Mouse (Mus musculus) testis, postnatal 14 days (tissue): ENCODE data around the gene Dnajc30.
A peak's percentile ranks its signal among the peaks of the same experiment; 100 is the strongest.
"Not testable (repeated sequence)": the region's sequence is repeated elsewhere in the genome, so short reads cannot be mapped to it uniquely, and the experiment has no call there.

ENCODE experiments used
- DNase-seq: peaks from one replicate; pipeline ENCODE4 v3.0.0; 2021; ENCODE audit warnings: low spot score

Dnajc30 gene

DNA sequence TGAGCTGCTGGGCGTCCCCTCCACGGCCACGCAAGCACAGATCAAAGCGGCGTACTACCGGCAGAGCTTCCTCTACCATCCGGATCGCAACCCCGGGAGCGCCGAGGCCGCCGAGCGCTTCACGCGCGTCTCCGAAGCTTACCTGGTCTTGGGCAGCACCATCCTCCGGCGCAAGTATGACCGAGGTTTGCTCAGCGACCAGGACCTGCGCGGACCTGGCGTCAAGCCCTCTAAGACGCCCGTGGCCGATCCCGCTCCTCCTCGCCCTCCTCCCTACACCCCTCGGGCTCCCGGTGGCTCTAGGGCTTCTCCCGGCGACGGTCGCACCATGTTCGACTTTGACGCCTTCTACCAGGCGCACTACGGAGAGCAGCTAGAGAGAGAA lies 372 bp downstream of the Dnajc30 start:
- DNase-seq: no peak

DNA sequence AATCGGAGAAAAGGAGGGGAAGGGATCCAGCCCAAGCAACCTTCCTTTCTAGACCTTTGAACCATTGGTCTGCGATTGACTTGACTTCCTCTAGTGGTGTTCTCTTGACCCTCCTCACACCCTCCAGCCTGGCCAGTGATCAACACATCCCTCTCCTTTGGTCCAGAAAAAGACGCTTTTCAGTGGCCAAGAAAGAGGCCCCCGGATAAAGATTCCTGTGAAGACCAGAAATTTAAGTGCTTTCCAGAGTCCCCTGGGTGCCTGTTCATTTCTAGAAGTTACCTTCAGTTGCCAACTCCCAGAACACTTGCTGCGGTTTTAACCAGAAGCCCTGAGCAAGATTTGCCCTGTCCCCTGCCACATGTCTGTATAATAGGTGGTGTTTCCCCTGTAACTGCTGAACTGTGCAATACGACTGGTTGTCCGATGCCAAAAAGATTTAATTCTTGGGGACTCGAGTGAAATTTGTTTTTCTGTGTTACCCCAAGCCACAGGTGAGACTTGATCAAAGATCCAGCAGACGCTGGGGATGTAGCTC lies 976 bp downstream of the Dnajc30 start, which contains the start of gene Bud23:
Gene Bud23, minus strand, starts transcription at position 51 of the 538 bp plus-strand sequence.
- not testable (repeated sequence) for DNase-seq

DNA sequence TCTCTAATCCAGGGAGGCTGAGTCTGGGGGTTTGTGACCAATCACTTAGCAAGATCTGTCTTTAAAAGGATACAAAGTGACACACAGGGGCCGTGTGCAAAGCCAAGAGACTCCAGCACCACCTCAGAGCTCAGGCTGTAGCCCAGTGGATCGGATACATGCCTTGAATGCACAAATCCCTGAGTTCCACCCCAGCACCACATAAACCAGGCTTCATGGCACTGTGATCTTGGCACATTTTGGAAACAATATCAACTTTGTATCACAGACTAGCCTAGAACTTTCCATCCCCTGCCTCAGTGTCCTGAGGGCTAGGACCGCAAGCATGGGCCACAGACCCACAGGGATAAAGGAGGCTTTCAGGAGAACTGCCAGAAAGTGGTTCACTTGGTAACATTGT lies 2.0 kb downstream of the Dnajc30 start:
- peak; percentile 83 for DNase-seq

DNA sequence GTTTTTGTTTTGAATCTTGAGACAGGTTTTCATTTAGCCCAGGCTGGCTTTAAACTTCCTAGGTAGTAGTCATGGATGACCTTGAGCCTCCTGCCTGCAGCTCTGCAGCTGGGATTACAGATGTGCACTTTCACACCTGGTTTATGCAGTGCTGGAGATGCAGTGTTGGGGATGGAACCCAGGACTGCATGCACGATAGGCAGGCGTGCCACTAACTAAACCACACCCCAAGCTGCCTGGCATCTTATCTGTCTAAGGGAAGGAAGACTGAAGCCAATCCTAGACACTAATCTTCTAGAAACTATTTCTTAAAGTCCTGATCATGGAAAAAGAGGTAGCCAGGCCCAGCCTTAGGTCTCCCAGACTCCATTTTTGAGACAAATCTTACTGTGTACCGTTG lies 6.4 kb downstream of the Dnajc30 start:
- DNase-seq: no peak

DNA sequence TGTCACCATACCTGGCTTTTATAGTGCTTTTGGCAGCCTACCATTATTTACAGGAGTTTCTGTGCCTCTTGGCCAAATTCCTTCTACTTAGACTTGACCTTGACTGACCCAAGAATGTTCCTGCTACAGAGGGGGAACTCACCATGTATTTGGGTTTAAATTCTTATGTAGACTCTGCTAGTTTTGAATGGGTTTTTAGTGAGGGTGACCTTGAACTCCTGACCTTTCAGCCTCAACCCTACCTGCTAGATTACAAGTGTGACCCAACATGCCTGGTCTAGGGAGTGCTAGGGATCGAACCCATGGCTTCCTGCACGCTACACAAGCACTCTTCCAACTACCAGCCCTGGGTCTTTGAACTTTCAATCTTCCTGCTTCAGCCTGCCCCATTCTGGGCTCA lies 8.1 kb downstream of the Dnajc30 start:
- DNase-seq: no peak

DNA sequence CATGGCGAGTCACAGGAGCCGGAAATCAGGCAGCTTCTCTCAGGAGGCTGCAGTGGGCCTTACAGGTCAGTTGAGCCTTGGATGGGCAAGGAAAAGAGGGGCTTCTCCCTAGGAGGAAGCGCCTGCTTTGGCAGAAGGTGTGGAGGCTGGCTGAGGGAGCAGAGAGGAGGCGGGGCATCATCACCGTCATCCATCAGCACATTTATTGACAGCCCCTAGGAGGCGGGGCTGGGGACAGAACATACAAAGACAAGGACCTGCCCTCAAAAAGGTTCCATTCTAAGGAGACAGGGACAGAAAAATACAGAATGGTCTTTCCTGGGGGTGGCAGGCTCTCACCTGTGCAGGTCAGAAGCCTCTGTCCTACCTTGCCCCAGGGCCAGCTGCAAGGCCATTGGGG lies 8.7 kb downstream of the Dnajc30 start:
- no peak for DNase-seq

DNA sequence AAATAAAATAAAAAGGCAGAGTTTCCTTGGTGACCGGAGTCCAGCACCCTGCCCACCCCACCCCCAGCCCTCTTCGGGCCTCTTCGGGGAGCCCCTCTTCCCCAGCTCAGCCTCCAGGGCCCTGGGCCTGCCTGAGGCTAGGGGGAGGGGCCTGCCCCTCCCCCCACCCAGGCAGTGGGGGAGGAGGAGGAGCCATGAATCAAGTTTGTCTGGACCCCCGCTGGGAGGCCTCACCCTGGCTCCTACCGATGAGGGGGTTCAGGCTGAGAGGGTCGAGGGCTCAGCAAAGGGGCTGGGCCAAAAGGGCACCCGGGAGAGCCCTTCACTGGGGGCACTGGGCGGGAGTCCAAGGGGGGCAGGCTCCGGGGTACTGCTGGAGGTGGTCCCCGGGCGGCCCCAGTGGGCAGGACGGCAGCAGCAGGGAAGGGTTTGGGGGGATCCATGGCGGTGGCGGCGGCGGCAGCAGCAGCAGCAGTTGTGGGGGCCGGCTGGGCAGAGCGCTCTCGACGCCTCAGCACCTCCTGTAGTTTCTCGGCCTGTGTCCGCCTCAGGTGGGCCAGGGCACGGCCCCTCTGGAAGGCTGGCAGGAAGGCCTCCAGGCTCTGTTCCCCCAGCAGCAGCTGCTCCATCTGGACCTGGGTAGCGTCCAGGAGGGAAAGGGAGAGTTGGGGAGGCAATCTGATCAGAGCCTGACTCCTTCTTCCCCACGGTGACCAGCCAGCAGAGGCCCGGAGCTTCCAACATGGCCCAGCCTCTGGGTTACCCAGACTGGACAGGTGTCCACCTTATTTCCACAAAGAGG lies 9.5 kb downstream of the Dnajc30 start:
- DNase-seq: no peak

DNA sequence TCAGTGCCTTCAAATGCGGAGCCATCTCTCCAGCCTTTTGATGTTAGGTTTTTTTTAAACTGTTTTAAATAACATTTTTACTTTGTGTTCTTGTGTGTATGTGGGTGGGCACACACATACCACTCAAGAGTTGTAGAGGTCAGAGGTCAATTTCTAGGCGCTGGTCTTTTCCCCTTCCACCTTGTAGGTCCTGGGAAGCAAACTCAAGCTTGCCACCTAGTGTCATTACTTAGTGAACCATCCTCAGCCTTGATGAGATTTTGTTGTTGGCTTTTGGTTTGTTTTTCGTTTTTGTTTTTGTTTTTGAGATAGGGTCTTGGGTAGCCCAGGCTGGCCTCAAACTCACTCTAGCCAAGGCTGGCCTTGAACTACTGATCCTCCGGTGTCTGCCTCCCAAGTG lies 11.7 kb downstream of the Dnajc30 start:
- no peak for DNase-seq

DNA sequence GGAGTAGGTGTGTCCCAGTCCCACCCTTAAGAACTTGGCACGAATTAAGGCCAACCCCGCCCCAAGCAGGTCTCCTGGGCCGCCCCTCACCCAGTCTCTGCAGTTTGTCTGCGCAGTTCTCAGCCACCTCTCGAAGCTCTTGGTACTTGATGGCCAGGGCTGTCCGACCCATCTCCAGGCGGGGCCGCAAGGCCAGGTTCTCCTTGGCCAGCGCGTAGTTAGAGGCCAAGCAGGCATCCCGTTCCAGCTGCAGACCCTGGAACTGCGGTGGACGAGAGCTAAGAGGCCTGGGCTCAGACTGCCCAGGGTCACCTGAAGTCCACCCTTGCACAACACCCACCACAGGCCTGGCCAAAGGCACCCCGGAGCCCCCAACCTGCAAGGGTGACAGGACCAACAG lies 12.4 kb downstream of the Dnajc30 start:
- no peak for DNase-seq

DNA sequence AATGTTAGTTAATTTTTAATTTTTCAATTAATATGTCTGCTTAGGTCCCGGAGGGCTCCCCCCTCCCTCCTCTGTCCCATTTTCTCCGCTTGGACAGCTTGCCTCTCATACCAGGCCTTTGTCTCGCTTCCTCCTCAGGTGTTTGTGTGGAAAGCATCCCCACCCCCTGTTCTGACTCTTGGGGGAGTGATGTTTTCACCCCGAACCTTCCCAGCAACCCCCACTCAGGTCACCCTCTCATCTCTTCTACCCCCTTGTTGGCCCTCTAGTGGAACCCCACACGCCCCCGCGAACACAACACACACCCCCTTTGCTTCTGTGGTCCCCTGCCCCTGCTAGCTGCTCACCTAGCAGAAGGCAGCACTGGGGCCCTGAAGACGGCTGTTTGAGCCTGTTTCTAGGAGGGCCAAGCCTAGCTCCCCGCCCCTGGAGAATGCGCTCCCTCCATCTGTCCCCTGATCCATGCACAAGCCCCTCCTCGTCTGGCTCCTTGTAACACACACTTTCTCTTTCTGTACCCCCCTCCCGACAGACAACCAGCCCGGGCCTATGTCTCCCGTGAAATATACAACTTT lies 13.0 kb downstream of the Dnajc30 start:
- DNase-seq: no peak

DNA sequence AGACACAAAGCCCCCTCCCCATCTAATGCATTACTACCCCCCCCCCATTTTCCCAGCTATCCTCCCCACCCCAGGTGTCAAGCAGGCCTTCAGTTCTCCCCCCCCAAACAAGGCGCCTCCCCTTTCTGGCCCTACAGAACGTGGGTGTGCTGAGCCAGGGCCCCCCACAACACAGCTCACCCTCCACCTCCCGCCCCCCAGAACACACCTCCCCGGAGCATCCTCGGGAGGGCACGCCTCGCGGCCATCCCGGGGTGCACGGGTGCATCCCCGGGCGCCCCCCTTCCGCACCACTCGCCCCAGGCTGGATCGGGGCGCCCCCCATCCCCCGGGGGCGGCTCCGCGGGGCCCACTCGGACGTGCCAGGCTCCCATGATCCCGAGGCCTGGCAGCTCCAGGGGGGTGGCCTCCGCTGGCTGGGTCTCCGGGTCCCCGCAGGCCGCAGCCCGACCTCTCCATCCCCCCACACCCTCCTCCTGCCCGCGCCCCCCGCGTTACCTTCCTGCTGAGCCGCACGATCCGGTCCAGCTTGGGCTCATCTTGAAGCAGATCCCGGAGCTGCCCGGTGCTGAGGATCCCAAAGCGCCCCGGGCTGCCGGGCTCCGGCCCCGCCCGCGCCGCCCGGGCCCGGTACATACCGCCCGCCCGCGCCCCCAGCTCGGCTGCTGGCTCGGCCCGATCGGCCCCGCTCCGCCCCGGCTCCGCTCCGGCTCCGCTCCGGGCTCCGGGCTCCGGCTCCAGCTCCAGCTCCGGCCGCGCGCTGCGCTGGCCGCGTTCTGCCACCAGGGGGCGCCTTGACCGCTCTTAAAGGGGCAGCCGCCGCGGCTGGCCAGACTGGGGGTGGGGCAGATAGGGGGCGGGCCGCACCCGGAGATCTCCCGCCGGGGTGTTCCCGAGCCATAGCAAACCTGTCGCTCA lies 13.8 kb downstream of the Dnajc30 start, which contains the start of gene Vps37d:
Gene Vps37d, minus strand, starts transcription at position 703 of the 918 bp plus-strand sequence.
- DNase-seq: peak; percentile 90

DNA sequence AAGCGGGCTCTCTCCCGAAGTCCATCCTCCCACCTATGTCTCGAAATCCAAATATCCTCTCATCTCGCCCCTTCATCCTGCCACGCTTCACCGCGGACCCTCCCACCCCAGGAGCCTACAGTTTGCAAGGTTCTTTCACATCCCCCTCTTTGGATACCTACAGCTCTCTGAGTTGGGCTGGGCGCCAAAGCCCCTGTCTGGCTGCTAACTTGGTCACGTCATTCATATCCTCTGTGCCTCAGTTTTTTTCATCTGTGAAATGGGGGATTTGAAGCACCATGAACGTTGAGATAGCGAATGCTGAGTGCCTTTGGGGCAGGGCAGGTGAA lies 14.4 kb downstream of the Dnajc30 start:
- DNase-seq: no peak

DNA sequence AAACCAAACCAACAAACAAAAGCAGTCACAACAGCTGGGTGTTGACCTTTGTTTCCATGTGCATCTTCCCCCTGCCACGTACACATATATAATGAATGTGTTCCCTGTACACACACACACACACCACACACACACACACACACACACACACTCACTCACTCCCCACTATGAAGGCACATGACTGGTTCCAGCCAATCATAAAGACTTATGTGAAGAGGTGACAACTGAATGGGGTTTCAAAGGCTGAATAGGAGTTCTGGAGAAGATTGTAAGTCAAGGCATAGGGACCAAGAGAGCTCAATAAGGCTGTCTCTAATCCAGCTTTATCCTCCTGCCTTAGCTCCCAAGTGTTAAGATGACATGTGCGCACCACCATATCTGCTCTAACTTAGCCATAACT lies 15.6 kb downstream of the Dnajc30 start:
- no peak for DNase-seq

DNA sequence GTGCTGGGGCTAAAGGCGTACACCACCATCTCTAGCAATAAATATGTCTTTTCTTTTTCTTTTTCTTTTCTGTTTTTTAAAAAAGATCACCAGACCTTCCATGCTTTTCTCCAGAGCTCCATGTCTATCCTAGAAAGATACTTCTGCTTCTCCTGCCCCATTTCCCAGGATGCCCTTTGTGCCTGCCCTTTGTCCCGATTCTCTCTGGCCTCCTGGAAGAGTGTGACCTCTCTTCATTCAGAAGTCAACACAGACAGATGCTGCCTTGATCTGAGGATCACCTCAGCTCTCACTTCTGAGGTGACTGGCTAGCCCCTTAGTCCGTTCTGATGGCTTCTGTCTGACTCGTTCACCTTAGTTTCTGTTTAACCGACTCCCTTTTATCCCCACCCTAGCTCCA lies 16.5 kb downstream of the Dnajc30 start:
- DNase-seq: no peak

DNA sequence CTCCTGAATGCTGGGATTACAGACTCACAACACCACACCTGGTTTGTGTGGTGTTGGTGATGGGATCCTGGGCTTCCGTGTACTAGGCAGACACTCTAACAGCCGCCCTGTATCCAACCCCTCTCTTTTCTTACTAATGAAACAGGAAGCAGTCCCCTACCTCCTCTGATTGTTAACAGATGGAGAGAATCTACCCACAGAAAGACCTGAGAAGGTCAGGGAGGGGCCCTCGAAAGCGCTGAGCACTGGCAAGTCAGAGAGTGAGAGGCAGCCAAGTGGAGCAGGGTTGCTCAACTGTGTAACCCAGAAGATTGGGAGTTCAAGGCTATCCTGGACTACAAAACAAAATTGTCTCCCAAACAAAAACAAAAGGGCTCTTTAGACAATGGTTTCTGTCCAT lies 22.9 kb downstream of the Dnajc30 start:
- no peak for DNase-seq

DNA sequence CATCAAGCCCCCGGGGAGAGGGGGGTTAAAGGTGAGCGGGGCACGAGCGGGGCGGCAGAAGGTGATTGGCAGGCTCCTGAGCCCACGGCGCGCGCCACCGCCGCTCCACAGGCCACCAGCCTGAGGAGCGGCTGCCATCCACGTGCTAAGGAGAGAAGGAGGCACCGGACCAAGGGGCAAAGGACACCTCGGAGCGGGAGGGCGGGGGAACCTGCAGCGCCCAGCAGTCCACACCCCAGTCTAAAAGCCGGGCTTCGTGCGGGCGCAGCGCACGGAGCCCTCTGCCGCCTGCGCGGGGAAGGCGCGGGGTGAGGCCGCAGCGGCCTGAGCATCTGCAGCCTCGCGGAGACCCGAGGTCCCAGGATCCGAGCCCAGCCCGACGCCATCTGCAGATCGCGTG lies 25.7 kb downstream of the Dnajc30 start, which contains the start of gene Mlxipl:
Gene Mlxipl, plus strand, starts transcription at position 238 of the 400 bp plus-strand sequence.
- DNase-seq: no peak

DNA sequence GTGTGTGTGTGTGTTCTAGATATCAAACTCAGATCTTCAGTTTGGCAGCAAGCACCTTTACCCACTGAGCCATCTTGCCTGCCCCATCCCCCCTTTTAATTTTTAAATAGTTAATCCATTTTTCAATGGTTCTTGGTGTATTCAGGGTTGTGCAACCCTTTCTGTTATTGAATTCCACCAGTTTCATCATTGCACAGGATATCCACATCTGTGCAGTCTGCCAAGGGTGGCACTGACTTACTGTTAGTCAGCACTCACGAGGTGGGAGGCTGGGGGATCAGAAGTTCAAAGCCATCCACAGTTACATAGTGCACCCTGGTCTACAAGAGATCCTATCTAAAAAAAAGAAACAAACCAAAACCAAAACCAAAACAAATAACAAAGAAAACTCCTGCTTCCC lies 37.0 kb downstream of the Dnajc30 start:
- DNase-seq: no peak

DNA sequence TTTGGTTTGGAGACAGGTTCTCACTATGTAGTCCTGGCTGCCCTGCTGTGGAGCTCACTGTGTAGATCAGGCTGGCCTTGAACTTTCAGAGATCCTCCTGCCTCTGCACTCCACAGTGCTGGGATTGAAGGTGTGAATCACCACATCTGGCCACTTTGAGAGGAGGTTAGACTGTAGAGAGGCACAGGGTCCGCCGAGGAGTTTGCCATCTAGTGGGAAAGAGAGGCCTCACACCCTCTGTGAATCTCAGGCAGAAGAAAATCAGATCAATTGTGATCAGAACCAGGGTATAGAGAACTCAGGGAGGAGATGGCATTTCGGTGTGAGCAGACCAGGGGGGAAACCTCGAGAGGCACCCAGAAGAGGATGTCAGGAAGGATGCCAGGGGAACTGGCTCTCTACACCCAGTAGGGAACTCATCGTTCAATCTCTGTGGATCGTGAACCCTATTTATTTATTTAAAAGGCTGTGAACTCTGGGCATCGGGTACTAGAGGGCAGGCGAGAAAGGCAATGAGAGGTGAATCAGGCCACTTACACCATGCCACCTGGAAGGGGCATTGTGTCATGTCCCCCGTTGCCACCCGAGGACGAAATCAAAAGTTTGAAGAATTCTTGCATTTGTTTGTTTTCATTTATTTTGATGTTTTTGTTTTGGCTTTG lies 40.1 kb downstream of the Dnajc30 start:
- DNase-seq: no peak

DNA sequence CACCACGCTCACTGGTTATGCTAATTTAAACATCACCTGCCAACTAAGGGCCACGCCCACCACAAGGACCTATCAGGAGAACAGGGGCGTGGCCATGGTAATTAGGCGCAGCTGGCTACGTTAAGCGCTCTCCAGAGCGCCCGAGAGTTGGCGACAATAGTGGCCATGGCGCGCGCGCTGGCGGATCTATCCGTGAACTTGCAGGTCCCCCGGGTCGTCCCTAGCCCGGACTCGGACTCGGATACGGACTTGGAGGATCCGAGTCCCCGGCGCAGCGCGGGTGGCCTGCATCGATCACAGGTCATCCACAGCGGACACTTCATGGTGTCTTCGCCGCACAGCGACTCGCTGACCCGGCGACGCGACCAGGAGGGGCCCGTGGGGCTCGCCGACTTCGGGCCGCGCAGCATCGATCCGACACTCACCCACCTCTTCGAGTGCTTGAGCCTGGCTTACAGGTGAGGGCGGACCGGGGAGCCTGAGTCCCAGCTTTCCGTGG lies 42.8 kb downstream of the Dnajc30 start:
- peak; percentile 90 for DNase-seq

DNA sequence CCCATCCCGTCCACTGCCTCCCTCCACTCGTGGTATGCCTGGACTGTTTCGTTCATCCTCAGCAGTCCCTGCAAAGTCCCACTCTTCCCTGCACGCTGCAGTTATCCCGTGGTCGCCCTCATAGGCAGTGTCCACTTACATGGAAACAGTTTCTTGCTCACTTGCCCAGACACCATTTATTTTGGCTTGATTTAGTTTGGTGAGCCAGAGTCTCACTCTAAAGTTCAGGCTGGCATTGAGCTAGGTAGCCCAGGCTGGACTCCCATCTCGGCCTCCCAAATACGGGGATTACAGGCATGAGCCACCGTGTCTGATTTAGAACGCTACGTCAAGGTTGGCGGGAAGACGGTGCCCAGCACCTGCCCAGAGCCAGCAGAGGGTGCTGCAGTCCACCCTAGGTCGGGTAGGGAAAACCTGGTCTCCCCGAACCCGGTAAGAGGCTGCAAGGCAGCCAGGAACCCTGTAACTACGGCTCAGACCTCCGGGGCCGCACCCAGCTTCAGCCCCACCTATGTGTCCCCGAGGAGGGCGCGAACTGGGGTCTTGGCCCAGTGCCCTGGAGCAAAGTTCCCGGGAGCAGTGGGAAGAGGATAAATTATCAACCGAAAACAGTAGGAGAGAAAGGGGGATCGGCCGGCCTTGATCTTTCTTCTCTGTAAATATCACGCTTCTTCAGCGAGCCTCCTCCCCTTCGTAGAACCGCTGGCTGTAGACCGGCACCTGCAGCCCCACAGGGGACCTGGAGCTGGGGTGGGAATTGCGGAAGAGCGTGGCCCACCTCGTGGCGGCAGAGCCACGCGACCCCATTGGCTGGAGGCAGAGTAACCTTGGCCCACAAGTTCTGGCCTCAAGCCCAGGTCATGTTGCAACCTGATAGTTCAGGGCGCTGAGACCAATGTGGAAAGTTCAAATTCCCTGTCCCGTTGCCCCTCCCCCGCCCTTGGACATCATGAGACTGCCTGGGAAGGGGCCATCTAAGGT lies 43.8 kb downstream of the Dnajc30 start:
- DNase-seq: peak; percentile 79
